Mouse (Mus musculus): Measurements from ENCODE around the gene Cfhr1. TPM values are rescaled to one million over a fixed set of nuclear protein-coding genes. Genes with fewer than 3 reads are reported as not detected.

Gene Cfhr1
- polyA plus RNA-seq, 2 experiments = 1.3 to 1.5 TPM

GRCm38 (mm10) chr1:139499751-139500150 lies 60.3 kb downstream of the Cfhr1 start:
- Histone ChIP-seq H3K4me3 (ENCODE audit: insufficient read depth in 1 of 2, low read depth in 2 of 2, low read length in 2 of 2) (no peak overlapping the region), H3K4me1 (replicated peaks; ENCODE audit: control insufficient read depth in 2 of 2, insufficient read depth in 2 of 2, low read length in 1 of 2) (no peaks in the 10 kb centered on the region), H3K4me2 (ENCODE audit: low read depth) (no peak overlapping the region), H3K36me3 (replicated peaks; ENCODE audit: control insufficient read depth, insufficient read depth, low read depth) (no peaks in the 10 kb centered on the region; the same call in 1 of the 2 replicates), H3K27me3 (ENCODE audit: control insufficient read depth, insufficient read depth, low read length) (no peaks in the 10 kb centered on the region), H3K9ac (replicated peaks) (no peak overlapping the region), H3K9me3 (ENCODE audit: control insufficient read depth, low read length) (no peaks in the 10 kb centered on the region), H3K27ac (no peak overlapping the region)
- TF ChIP-seq CTCF (IDR thresholded peaks at IDR 0.05; ENCODE audit: low read depth) = no peak
- no peak for TF ChIP-seq EP300 (IDR thresholded peaks at IDR 0.05; ENCODE audit: low read depth)
- DNase-seq (ENCODE audit: low read depth in 3 of 3, low spot score in 3 of 3) = no peak
- ATAC-seq (ENCODE audit: insufficient read depth) = no peak

Other genes with a start within 250 kb of the Cfhr1 start
- 0.01 TPM in 1 of 2 replicates, not detected in the other for gene Crb1, start 183.2 kb downstream of the Cfhr1 start, polyA plus RNA-seq (2012; rRNA removed)
- not detected in 2 replicates for gene Crb1, start 183.2 kb downstream of the Cfhr1 start, polyA plus RNA-seq (2014; fragmentation: Nextera tagmentation; extraction: Ambion mirVana)
- 1.1 and 1.6 TPM in 2 replicates for gene Zbtb41, start 138.0 kb downstream of the Cfhr1 start, polyA plus RNA-seq (2012; rRNA removed)
- gene Zbtb41, start 138.0 kb downstream of the Cfhr1 start, polyA plus RNA-seq (2014; fragmentation: Nextera tagmentation; extraction: Ambion mirVana) = 2.2 and 3.2 TPM in 2 replicates
- gene Aspm, start 105.5 kb downstream of the Cfhr1 start, polyA plus RNA-seq (2012; rRNA removed) = 4.4 and 6.6 TPM in 2 replicates
- gene Aspm, start 105.5 kb downstream of the Cfhr1 start, polyA plus RNA-seq (2014; fragmentation: Nextera tagmentation; extraction: Ambion mirVana) = 11.4 and 13.8 TPM in 2 replicates
- gene F13b, start 58.6 kb downstream of the Cfhr1 start, polyA plus RNA-seq (2012; rRNA removed) = 8.7 and 16.1 TPM in 2 replicates
- gene F13b, start 58.6 kb downstream of the Cfhr1 start, polyA plus RNA-seq (2014; fragmentation: Nextera tagmentation; extraction: Ambion mirVana) = 15.6 and 16.7 TPM in 2 replicates
- 0.05 and 0.18 TPM in 2 replicates for gene Gm4788, start 221.0 kb upstream of the Cfhr1 start, polyA plus RNA-seq (2012; rRNA removed)
- gene Gm4788, start 221.0 kb upstream of the Cfhr1 start, polyA plus RNA-seq (2014; fragmentation: Nextera tagmentation; extraction: Ambion mirVana) = 0.11 and 0.15 TPM in 2 replicates

Measured in liver, embryonic 14.5 days (tissue).